Mouse (Mus musculus) frontal cortex, adult (tissue): ENCODE results near the gene Gm4894.

Experiments
- ATAC-seq: cut with Nextera tagmentation; 2 replicates; pipeline ENCODE4 v1.9.2; 2017; ENCODE audit warnings: mild to moderate bottlenecking, moderate library complexity, mixed read lengths; ENCODE audit not compliant: low TSS enrichment

Gm4894 gene

GRCm38 (mm10) chr9:49250231-49250630 lies at the start of gene Gm4894:
Gene Gm4894 (plus strand): TSS chr9:49250531.
- no peak for ATAC-seq

DNA sequence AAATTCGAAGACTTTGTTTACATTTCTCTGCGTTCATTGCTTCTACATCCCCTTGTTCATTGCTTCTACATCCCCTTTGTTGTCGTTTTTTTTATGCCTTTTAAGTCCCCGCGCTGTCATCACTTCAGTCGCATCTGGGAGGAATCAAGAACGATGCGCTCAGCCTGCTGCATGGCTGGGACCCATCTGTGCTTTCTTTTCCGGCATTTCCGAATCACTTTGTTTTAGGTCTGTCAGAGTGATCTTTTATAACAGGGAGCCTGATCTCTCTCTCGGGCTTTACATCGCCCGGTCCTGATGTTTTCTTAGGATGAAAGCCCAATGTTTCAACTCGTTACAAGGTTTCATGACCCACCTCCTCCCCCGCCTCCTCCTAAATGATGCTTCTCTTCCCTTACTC lies 44.0 kb upstream of the Gm4894 start:
- no peak; the same call in 1 of the 2 replicates for ATAC-seq

GRCm38 (mm10) chr9:49211493-49211892 lies 38.8 kb upstream of the Gm4894 start:
- peak; percentile 59; the same call in 1 of the 2 replicates for ATAC-seq

- ATAC-seq, result no peak
Observed at GRCm38 (mm10) chr9:49214734-49215133, 35.6 kb upstream of the Gm4894 start.

DNA sequence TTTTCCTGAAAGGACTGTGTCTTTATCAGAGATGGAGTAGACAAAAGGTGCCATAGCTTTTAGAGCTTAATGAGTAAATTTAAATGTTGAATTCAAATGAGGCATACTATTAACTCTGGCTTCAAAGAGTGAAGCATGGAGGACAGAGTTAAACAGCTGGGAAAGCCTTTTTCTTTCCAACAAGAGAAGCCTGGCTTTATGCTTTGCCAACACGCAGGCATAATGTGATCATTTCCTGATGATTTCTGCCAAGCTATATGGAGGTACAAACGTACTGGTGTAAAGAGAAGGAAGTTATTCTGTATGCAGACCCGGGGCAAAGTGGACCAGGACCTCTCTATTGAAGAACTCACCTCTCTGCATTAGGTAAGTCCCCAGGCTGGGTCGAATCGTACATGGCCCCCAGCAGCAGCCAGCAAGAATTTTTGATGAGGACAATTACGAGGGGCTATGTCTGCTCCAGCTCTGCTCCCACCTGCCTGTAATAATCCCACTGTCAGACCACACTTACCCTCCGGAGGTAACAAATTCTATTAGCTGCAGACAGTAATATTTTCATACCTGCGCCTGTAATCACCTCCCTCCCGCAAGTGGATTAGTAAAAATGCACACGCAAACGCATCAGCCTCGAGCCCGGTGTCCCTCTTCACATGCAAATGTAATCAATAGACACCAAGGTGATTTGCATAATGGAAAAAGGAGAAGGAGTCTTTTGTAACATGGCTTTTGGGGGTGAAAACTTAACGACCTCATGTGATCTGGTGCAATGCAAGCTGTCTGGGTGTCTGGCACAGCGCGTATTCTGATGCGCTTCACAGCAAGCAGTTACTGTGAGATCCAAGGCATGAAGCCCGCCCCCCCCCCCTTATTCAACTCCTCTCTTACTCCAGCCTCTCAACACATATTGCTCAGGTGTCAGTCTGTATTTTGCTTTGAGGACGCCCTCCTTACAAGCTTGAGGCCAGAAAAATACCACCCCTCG lies 32.4 kb upstream of the Gm4894 start:
- ATAC-seq, result no peak

- ATAC-seq, result no peak
Observed at GRCm38 (mm10) chr9:49224488-49224887, 25.8 kb upstream of the Gm4894 start.

DNA sequence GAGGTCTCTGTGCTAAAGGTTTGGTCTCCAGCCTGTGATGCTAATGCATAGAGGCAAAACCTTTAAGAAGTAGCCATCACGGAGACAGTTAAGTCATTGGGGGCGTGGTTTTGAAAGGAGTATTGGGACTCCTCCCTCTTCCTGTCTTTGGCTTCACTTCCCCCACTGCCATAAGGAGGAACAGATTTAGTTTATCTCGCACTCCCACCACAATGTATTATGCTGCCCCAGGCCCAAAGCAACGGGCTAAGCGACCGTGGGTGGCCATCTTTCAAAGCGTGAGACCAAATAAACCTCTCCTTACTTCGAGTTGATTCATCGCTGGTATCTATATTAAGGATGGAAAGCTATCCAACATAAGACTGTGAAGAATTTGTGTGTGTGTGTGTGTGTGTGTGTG lies 22.9 kb upstream of the Gm4894 start:
- ATAC-seq, result peak; percentile 74

DNA sequence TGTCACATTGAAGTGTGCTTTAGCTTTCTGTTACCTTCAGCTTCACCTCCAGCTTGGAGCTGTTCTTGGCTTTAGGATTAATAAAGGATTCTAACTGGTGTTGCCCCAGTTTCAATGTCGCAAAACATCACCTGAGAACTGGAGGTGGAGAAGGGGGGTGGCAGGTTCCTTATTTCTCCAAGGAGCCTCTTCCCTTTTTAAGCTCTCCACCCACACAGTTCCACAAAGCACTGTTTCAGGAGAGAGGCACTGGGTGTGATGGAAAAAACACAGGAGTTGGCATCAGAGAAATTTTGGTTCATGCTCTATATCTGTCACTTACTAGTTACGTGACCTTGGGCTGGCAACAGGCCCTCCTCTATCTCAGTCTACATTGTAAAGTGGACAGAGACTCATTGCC lies 21.3 kb upstream of the Gm4894 start:
- peak; percentile 76 for ATAC-seq

DNA sequence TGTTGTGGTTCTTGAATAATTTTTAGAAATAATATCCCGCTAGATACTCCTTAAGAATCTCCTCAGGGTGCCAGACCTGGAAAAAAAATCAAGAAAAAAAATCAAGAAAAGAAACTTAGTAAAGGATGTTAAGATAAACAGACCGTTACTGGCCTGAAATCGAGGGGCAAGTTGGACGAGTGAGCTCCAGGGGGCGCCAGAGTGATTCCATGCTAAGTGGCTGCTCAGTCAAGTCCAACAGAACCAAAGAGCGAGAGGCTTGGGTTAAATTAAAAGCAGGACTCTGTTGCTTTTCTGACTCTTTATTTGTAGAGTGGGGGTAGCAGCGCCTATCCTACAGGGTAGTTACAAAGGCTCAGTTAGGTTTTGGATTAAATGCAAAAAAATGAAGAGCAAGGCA lies 3.5 kb upstream of the Gm4894 start:
- ATAC-seq, result no peak

DNA sequence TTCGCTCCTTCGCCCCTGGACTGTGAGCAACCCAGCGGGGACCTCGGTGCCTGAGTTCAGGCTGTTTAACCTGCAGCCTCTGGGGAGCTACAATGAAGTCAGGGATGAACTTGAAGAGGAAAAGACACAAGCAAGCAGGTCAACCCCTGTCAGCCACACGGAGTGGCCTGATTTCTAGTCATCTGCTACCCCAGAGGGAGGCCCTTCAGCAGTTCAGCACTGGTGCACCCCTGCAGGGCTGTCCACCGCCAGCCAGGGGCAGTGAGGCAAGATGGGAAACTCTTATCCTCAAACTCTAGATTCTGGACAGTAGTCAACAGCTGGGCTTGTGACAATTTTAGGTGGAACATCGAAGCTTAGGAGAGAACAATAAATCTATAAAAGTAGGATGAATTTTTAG lies 18.6 kb downstream of the Gm4894 start:
- ATAC-seq, result no peak

- peak; percentile 47; the same call in 1 of the 2 replicates for ATAC-seq
Observed at GRCm38 (mm10) chr9:49273566-49273965, 23.2 kb downstream of the Gm4894 start.

DNA sequence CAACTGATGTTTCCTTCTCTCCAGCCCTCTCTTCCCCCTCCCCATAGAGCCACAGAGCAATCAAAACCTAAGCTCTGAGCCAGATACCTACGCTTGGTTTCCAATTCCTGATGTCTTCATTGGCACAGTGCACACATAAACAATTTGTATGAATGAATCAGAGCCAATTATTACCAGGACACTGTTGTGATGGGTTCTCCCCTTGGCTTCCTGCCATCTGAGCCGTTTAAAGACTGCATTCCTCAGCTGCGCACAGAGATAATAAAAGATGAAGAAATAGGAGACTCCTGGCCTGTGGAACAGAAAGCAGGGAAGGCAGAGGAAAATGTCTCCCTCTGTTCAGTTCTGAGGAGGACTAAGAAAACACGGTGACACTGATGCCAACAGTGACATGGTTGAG lies 25.6 kb downstream of the Gm4894 start:
- no peak for ATAC-seq

DNA sequence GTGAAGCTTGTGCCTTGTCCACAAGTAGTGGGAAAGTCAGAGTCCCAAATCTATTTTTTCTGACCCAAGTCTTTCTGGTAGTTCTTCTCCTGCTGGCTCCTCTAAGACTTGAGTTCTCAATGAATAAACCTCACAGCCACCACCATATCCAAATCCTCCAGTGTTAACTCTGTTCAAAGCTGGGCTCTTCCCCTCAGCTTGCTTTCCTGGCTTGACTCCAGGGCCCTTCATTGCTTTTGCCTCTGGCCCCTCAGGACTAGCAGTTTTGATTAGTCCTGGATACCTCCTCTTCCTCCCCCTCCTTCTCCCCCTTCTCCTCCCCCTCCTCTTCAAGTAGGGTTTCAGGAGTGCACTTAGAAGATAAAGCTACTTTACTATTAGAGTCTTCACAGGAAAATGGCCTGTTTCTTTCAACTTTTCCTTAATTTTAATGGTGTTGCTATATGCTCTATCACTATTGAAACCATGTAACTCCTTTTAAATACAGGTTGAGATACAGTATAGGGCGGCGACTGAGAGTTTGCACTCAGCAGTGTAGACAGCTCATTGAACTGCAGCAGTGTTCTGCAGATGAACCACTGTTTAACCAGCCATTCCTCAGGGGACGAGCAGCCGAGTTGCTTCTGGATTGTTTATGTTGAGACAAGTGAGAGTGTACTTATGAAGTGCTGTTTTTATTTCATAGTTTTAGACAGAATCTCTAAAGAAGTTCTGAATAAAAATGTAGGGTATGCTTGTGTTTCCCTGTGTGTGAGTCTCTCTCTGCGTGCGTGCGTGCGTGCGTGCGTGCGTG lies 26.4 kb downstream of the Gm4894 start:
- ATAC-seq, result no peak

DNA sequence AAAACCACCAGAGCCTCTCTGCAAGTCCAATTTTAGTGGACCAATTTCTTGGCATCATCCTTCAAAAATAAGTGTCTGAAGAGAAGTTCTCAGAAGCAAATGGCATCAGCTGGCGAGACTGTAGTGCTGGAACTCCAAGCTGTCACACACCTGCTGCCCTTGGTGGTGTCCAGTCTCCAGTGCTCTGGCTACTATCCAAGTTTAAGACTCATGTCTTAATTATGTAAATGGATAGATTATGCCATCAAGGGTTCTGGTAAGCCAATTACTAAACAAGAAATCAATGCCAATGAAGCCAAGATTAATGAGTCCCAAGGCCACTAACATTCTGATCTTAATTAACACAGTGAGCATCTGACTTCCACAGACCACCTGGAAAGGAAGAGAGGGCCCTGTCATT lies 44.8 kb downstream of the Gm4894 start:
- no peak for ATAC-seq

DNA sequence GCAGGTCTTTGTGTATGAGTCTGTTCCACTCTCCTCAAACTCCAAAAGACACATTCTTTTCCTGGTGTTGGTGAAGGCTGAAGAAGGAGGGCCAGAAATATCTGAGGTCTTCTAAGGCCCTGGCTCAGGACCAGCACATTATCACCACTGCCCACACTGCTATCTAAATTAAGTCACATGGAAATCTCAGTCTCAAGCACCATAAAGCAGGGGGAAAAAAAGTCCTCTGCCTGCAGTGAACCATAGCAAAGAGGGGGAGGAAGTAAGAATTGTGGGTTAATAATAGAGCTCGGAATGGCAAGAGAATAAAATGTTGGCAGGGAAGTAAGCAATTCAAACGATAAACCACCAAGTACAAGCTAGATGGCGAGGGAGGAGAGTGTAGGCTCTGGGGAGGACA lies 57.2 kb downstream of the Gm4894 start:
- ATAC-seq, result peak; percentile 44

GRCm38 (mm10) chr9:49310821-49311220 lies 60.5 kb downstream of the Gm4894 start:
- ATAC-seq, result no peak

- peak; percentile 65 for ATAC-seq
Observed at GRCm38 (mm10) chr9:49318638-49319037, 68.3 kb downstream of the Gm4894 start.
